8 mouse cellular contexts compared by ENCODE assay signal in genomic region chr6:24664867-24665458, GRCm38 (mm10). TPM values are rescaled to one million over a fixed set of nuclear protein-coding genes. Genes with fewer than 3 reads are reported as not detected.
DNase-seq lines count a peak whose midpoint lies in the region; ATAC-seq and TF ChIP-seq lines count a peak whose summit lies in the region.

Gene Wasl, minus strand, starts transcription at chr6:24665009.

- DNase-seq in ZHBTc4 (ENCODE audit: low read depth, low spot score): peak; percentile 99
- peak; percentile 99 for DNase-seq in gastrocnemius, adult 2 months
- peak; percentile 99 for DNase-seq in hindbrain, postnatal 0 days (ENCODE audit: low spot score)
- DNase-seq in left cerebral cortex, adult 2 months (ENCODE audit: extremely low spot score in 1 of 2, low spot score in 2 of 2): peak; percentile 99
- DNase-seq in right cerebral cortex, adult 2 months (ENCODE audit: low spot score in 2 of 2): peak; percentile 98
- peak; percentile 97 for DNase-seq in urinary bladder, postnatal 14 days (ENCODE audit: low spot score)

- H3K4me1 ChIP-seq in hindbrain, postnatal 0 days (ENCODE audit: insufficient read depth, low read length): peaks cover 4% of the 10 kb centered on the region; the same call in 1 of the 2 replicates

- WGBS in hindbrain, postnatal 0 days: under 1% methylated on average over 54 of the region's 63 CpGs

- H3K27me3 ChIP-seq in hindbrain, postnatal 0 days (ENCODE audit: insufficient read depth, low read length): no peaks in the 10 kb centered on the region

- intact Hi-C loops in gastrocnemius, adult 2 months (cut with DNase I): no loop called here
- intact Hi-C loops in left cerebral cortex, adult 2 months (cut with DNase I): loop anchor here (5.0 kb wide), 1 partner anchor 292 kb away; the partner anchor contains the start of gene Tmem229a

- ATAC-seq in common myeloid progenitor, adult 5-6 weeks (replicated peaks; ENCODE audit: low read depth, poor library complexity, severe bottlenecking): peak; percentile 91
- ATAC-seq in hindbrain, postnatal 0 days: peak; percentile 99
- peak; percentile 91 for ATAC-seq in megakaryocyte, adult 5-6 weeks (ENCODE audit: poor library complexity, severe bottlenecking)

- H3K9me3 ChIP-seq in hindbrain, postnatal 0 days (ENCODE audit: low read length): no peaks in the 10 kb centered on the region

- H3K4me2 ChIP-seq in hindbrain, postnatal 0 days (ENCODE audit: low read depth, low read length): peak within 1 kb of the TSS; percentile 85

- H3K4me3 ChIP-seq in gastrocnemius, adult 2 months: peak within 1 kb of the TSS; percentile 95
- H3K4me3 ChIP-seq in hindbrain, postnatal 0 days (ENCODE audit: low read length): peak within 1 kb of the TSS; percentile 98
- H3K4me3 ChIP-seq in left cerebral cortex, adult 2 months: peak within 1 kb of the TSS; percentile 96

- H3K36me3 ChIP-seq in hindbrain, postnatal 0 days (ENCODE audit: insufficient read depth, low read length): no peaks in the 10 kb centered on the region

- peak; percentile 9; the same call in 1 of the 2 replicates for TF ChIP-seq CTCF in gastrocnemius, adult 2 months (IDR thresholded peaks at IDR 0.05)
- peak; percentile 58 for TF ChIP-seq CTCF in hindbrain, postnatal 0 days (IDR thresholded peaks at IDR 0.05; ENCODE audit: low read depth)
- TF ChIP-seq CTCF in left cerebral cortex, adult 2 months (IDR thresholded peaks at IDR 0.05): no peak; the same call in none of the 2 replicates

- peak within 1 kb of the TSS; percentile 99 for H3K27ac ChIP-seq in gastrocnemius, adult 2 months
- peak within 1 kb of the TSS; percentile 96 for H3K27ac ChIP-seq in hindbrain, postnatal 0 days
- peak within 1 kb of the TSS; percentile 93 for H3K27ac ChIP-seq in left cerebral cortex, adult 2 months

- H3K9ac ChIP-seq in hindbrain, postnatal 0 days (replicated peaks; ENCODE audit: low read length): peak within 1 kb of the TSS; percentile 98

RNA-seq across cellular contexts. Expression of gene Wasl, which starts in this region (rescaled TPM):
- 14.5 and 20.0 TPM in 2 replicates for total RNA-seq in common myeloid progenitor, adult 5-6 weeks (2017)
- total RNA-seq in gastrocnemius, adult 2 months (2021): 10 to 100 TPM; 15.3 to 18.1 TPM
- 20.0 and 20.9 TPM in 2 replicates for total RNA-seq in hindbrain, postnatal 0 days (2014; rRNA removed)
- 57.4 and 61.0 TPM in 2 replicates for polyA plus RNA-seq in hindbrain, postnatal 0 days (2015; fragmentation: Nextera tagmentation; extraction: Ambion mirVana)
- 100 to 1,000 TPM; 123 to 124 TPM for total RNA-seq in left cerebral cortex, adult 2 months (2021)
- total RNA-seq in megakaryocyte, adult 5-6 weeks (2015): 17.1 and 19.1 TPM in 2 replicates
- 6.6 and 11.3 TPM in 2 replicates for total RNA-seq in megakaryocyte, adult 5-6 weeks (2017)

Comparison
In these comparisons a context has a peak if more than half of its experiments do, and no peak if none do; other contexts are left out.
1. Peak in every context shown above with its lines: DNase-seq, ATAC-seq, H3K4me3 ChIP-seq and H3K27ac ChIP-seq.